Mouse (Mus musculus): ENCODE results near the gene 4921511M17Rik. TPM values are rescaled to one million over a fixed set of nuclear protein-coding genes. Genes with fewer than 3 reads are reported as not detected.
"Not testable (repeated sequence)": the region's sequence is repeated elsewhere in the genome, so short reads cannot be mapped to it uniquely, and the experiment has no call there.

4921511M17Rik gene
- total RNA-seq (2021), result not detected
- long read RNA-seq, experiment 1, result 0 reads
- long read RNA-seq, experiment 2, result 0 reads

DNA sequence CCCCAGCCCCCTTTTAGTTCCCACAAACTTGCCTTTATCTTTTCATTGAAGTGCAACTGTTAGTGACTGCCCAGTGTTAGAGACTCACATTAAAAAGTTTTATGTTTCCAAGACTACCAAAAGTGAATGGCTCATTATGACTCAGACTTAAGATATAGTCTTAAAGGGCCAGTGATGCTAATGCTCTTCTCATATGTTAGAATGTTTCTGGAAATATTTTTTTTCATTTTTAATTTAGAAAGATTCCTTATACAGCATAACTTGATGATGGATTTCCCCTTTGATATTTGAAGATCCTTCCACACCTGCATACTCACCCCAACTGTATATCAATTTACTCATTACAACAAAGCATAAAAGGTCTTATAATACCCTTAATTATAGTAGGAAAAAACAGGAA lies at the start of gene 4921511M17Rik:
Gene 4921511M17Rik, minus strand, starts transcription at position 101 of the 400 bp plus-strand sequence.
- DNase-seq (ENCODE audit: low spot score in 2 of 2), result not testable (repeated sequence)

DNA sequence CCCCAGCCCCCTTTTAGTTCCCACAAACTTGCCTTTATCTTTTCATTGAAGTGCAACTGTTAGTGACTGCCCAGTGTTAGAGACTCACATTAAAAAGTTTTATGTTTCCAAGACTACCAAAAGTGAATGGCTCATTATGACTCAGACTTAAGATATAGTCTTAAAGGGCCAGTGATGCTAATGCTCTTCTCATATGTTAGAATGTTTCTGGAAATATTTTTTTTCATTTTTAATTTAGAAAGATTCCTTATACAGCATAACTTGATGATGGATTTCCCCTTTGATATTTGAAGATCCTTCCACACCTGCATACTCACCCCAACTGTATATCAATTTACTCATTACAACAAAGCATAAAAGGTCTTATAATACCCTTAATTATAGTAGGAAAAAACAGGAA lies 21.3 kb upstream of the 4921511M17Rik start, which contains the start of gene Gm10057:
Gene Gm10057, minus strand, starts transcription at position 101 of the 400 bp plus-strand sequence.
- DNase-seq (ENCODE audit: low spot score in 2 of 2), result not testable (repeated sequence)

GRCm38 (mm10) chrX:154012540-154012939 lies 21.1 kb downstream of the 4921511M17Rik start, which contains the start of gene Samt1:
Samt1 (minus strand) TSS chrX:154012640.
- DNase-seq (ENCODE audit: low spot score in 2 of 2), result not testable (repeated sequence)

- DNase-seq (ENCODE audit: low spot score in 2 of 2), result not testable (repeated sequence)
Measured at GRCm38 (mm10) chrX:153976914-153977313, 56.7 kb downstream of the 4921511M17Rik start.

DNA sequence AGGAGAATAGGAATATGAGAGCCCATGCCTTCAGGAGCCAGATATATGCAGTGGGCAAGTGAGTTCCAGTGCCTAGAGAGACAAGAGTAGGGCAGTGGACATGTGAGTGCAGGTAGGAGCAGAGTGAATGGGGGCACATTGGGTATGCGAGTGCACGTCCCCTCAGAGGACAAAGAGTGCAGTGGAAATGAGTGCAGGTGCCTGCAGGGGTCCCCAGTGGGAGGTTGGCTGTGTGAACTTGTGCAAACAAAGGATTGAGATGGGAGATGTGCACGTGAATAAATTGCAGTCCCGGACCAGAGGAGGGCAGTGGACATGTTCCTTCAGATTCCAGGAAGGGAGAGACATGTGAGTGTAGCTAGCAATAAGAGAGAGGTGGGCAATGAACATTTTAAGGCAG lies 57.2 kb downstream of the 4921511M17Rik start:
- not testable (repeated sequence) for DNase-seq (ENCODE audit: low spot score in 2 of 2)

- peak in 1 of 2 experiments; percentile 5 for DNase-seq (ENCODE audit: low spot score in 2 of 2)
Measured at GRCm38 (mm10) chrX:153974450-153974849, 59.2 kb downstream of the 4921511M17Rik start.

Other genes starting within 250 kb of the 4921511M17Rik start
- gene Spin2c, start 201.6 kb downstream of the 4921511M17Rik start, total RNA-seq (2021), result 1 to 10 TPM; 5.7 to 9.3 TPM
- gene Samt1, start 21.2 kb downstream of the 4921511M17Rik start, total RNA-seq (2021), result not detected
- gene Gm10057, start 21.2 kb upstream of the 4921511M17Rik start, total RNA-seq (2021), result not detected
- gene Gm15140, start 86.9 kb upstream of the 4921511M17Rik start, total RNA-seq (2021), result not detected

All from layer of hippocampus, postnatal 14 days (tissue).